Mouse (Mus musculus) intestine, postnatal 0 days (tissue): ENCODE measurements at regions not wholly inside any gene's neighbourhood (a gene's known extent, or its start where the extent isn't known, plus 50 kb on each side); places are given as distances from the start of the nearest gene placed in this dataset.

Experiments used
- ATAC-seq: fragments of 200-750 bp; cut with Nextera tagmentation; 2 replicates; pipeline ENCODE4 v1.8.0; 2017; ENCODE audit warnings: mild to moderate bottlenecking, moderate TSS enrichment, moderate library complexity
- H3K27ac ChIP-seq: fragments of 300-500 bp; sonication (generic); 2 replicates; pipeline ENCODE4 v1.5.1; 2014; ENCODE audit warnings: mild to moderate bottlenecking, low read depth, low read length, moderate library complexity
- H3K27me3 ChIP-seq: fragments of 300-500 bp; sonication (generic); replicated peaks from 2 replicates; pipeline ENCODE4 v1.6.1; 2014; ENCODE audit warnings: low read length, mixed read lengths; ENCODE audit not compliant: control insufficient read depth, insufficient read depth
- H3K36me3 ChIP-seq: fragments of 300-500 bp; sonication (generic); 2 replicates; pipeline ENCODE4 v1.6.1; 2014; ENCODE audit warnings: mild to moderate bottlenecking, moderate library complexity; ENCODE audit not compliant: control insufficient read depth, insufficient read depth
- H3K4me1 ChIP-seq: fragments of 300-500 bp; sonication (generic); replicated peaks from 2 replicates; pipeline ENCODE4 v1.6.1; 2014; ENCODE audit warnings: antibody characterized with exemption, low read length, mixed read lengths; ENCODE audit not compliant: control insufficient read depth, insufficient read depth
- H3K4me2 ChIP-seq: fragments of 300-500 bp; sonication (generic); replicated peaks from 2 replicates; pipeline ENCODE4 v1.6.1; 2014; ENCODE audit warnings: low read depth, mild to moderate bottlenecking, moderate library complexity
- H3K4me3 ChIP-seq: fragments of 300-500 bp; sonication (generic); 2 replicates; pipeline ENCODE4 v1.5.1; 2014; ENCODE audit warnings: low read depth, low read length
- H3K9ac ChIP-seq: fragments of 300-500 bp; sonication (generic); 2 replicates; pipeline ENCODE4 v1.6.1; 2014; ENCODE audit warnings: mild to moderate bottlenecking, low read depth, low read length
- H3K9me3 ChIP-seq: fragments of 300-500 bp; sonication (generic); 2 replicates; pipeline ENCODE4 v1.6.1; 2016; ENCODE audit warnings: mixed run types; ENCODE audit not compliant: control insufficient read depth
- CTCF ChIP-seq: sonication (generic); IDR thresholded peaks from 2 replicates; pipeline ENCODE4 v1.5.1; 2016; ENCODE audit warnings: low read depth, mild to moderate bottlenecking, control low read depth, antibody characterized with exemption, moderate library complexity
- WGBS: fragments of 180-500 bp; shearing (Covaris S2); extraction: QIAGEN DNeasy Blood & Tissue Kit; methylation state at CpG from one replicate; pipeline ENCODE4 v1.1.7; 2014; 5-methylcytosine and 5-hydroxymethylcytosine counted together

GRCm38 (mm10) chr10:83914401-83915132, 191.9 kb downstream of the 1500009L16Rik start:
- WGBS = 21% methylated on average over 12 of the region's 12 CpGs

GRCm38 (mm10) chr10:83915133-83915730, 192.6 kb downstream of the 1500009L16Rik start:
- no peak overlapping the region for H3K4me3 ChIP-seq
- TF ChIP-seq CTCF = no peak
- H3K9me3 ChIP-seq = no peaks in the 10 kb centered on the region
- H3K36me3 ChIP-seq = no peaks in the 10 kb centered on the region
- no peaks in the 10 kb centered on the region for H3K27me3 ChIP-seq
- H3K4me1 ChIP-seq = no peaks in the 10 kb centered on the region
- no peak overlapping the region for H3K4me2 ChIP-seq
- WGBS = 51% methylated on average over 9 of the region's 9 CpGs
- H3K27ac ChIP-seq = no peak overlapping the region
- no peak overlapping the region for H3K9ac ChIP-seq
- ATAC-seq = no peak

More at GRCm38 (mm10) chr10:83914401-83915132, 191.9 kb downstream of the 1500009L16Rik start:
- no peak for TF ChIP-seq CTCF
- no peak overlapping the region for H3K4me2 ChIP-seq
- no peak overlapping the region for H3K27ac ChIP-seq
- H3K9ac ChIP-seq = no peak overlapping the region
- H3K4me1 ChIP-seq = no peaks in the 10 kb centered on the region
- H3K9me3 ChIP-seq = no peaks in the 10 kb centered on the region
- ATAC-seq = no peak
- no peak overlapping the region for H3K4me3 ChIP-seq
- H3K36me3 ChIP-seq = no peaks in the 10 kb centered on the region
- no peaks in the 10 kb centered on the region for H3K27me3 ChIP-seq

- no peaks in the 10 kb centered on the region for H3K36me3 ChIP-seq
- H3K9ac ChIP-seq = no peak overlapping the region
- WGBS = 47% methylated on average over 4 of the region's 4 CpGs
- no peak overlapping the region for H3K4me3 ChIP-seq
- H3K27ac ChIP-seq = no peak overlapping the region
- H3K4me1 ChIP-seq = no peaks in the 10 kb centered on the region
- no peaks in the 10 kb centered on the region for H3K27me3 ChIP-seq
- H3K9me3 ChIP-seq = no peaks in the 10 kb centered on the region
- ATAC-seq = no peak
- no peak overlapping the region for H3K4me2 ChIP-seq
- no peak for TF ChIP-seq CTCF
These were observed 204.3 kb downstream of the 1500009L16Rik start for GRCm38 (mm10) chr10:83926990-83927389.

GRCm38 (mm10) chr10:83927554-83927953, 204.9 kb downstream of the 1500009L16Rik start:
- no peak for TF ChIP-seq CTCF
- Histone ChIP-seq H3K4me3 (no peak overlapping the region), H3K4me1 (no peaks in the 10 kb centered on the region), H3K4me2 (no peak overlapping the region), H3K27me3 (no peaks in the 10 kb centered on the region), H3K9ac (no peak overlapping the region), H3K36me3 (no peaks in the 10 kb centered on the region), H3K9me3 (no peaks in the 10 kb centered on the region), H3K27ac (no peak overlapping the region)
- 91% methylated on average over 2 of the region's 2 CpGs for WGBS
- ATAC-seq = no peak

GRCm38 (mm10) chr10:83931758-83932157, 209.1 kb downstream of the 1500009L16Rik start:
- TF ChIP-seq CTCF = no peak
- WGBS = 69% methylated on average over 3 of the region's 3 CpGs
- H3K9me3 ChIP-seq = no peaks in the 10 kb centered on the region

GRCm38 (mm10) chr10:83933201-83933600, 210.5 kb downstream of the 1500009L16Rik start:
- 68% methylated on average over 7 of the region's 7 CpGs for WGBS
- TF ChIP-seq CTCF = no peak
- ATAC-seq = no peak
- H3K4me1 ChIP-seq = no peaks in the 10 kb centered on the region
- H3K27ac ChIP-seq = no peak overlapping the region
- no peak overlapping the region for H3K9ac ChIP-seq
- H3K36me3 ChIP-seq = no peaks in the 10 kb centered on the region
- H3K9me3 ChIP-seq = no peaks in the 10 kb centered on the region
- H3K27me3 ChIP-seq = no peaks in the 10 kb centered on the region
- no peak overlapping the region for H3K4me3 ChIP-seq
- no peak overlapping the region for H3K4me2 ChIP-seq

More at GRCm38 (mm10) chr10:83931758-83932157, 209.1 kb downstream of the 1500009L16Rik start:
- no peak for ATAC-seq
- no peak overlapping the region for H3K4me2 ChIP-seq
- no peak overlapping the region for H3K9ac ChIP-seq
- H3K4me1 ChIP-seq = no peaks in the 10 kb centered on the region
- H3K27ac ChIP-seq = no peak overlapping the region
- no peaks in the 10 kb centered on the region for H3K36me3 ChIP-seq
- no peaks in the 10 kb centered on the region for H3K27me3 ChIP-seq
- no peak overlapping the region for H3K4me3 ChIP-seq
